Mouse (Mus musculus) kidney, embryonic 16.5 days (tissue): ENCODE measurements around the gene B3galt1. TPM values are rescaled to one million over a fixed set of nuclear protein-coding genes. Genes with fewer than 3 reads are reported as not detected.

Source experiments
- ATAC-seq: fragments of 200-750 bp; cut with Nextera tagmentation; 2 replicates; pipeline ENCODE4 v1.8.0; 2017; ENCODE audit warnings: moderate TSS enrichment; ENCODE audit not compliant: low FRiP score, low TSS enrichment
- H3K27ac ChIP-seq: fragments of 300-500 bp; sonication (generic); 2 replicates; pipeline ENCODE4 v1.5.1; 2014; ENCODE audit warnings: low read length
- H3K27me3 ChIP-seq: fragments of 300-500 bp; sonication (generic); 2 replicates; pipeline ENCODE4 v1.6.1; 2014; ENCODE audit warnings: low read length, control low read depth, mixed read lengths; ENCODE audit not compliant: insufficient read depth
- H3K36me3 ChIP-seq: fragments of 300-500 bp; sonication (generic); 2 replicates; pipeline ENCODE4 v1.6.1; 2014; ENCODE audit warnings: low read length, control low read depth, mixed read lengths; ENCODE audit not compliant: insufficient read depth
- H3K4me1 ChIP-seq: fragments of 300-500 bp; sonication (generic); 2 replicates; pipeline ENCODE4 v1.6.1; 2014; ENCODE audit warnings: low read length, control low read depth, mixed read lengths; ENCODE audit not compliant: insufficient read depth
- H3K4me2 ChIP-seq: fragments of 300-500 bp; sonication (generic); replicated peaks from 2 replicates; pipeline ENCODE4 v1.6.1; 2014; ENCODE audit warnings: low read depth, low read length
- H3K4me3 ChIP-seq: fragments of 300-500 bp; sonication (generic); 2 replicates; pipeline ENCODE4 v1.5.1; 2014; ENCODE audit warnings: mild to moderate bottlenecking, low read length
- H3K9ac ChIP-seq: fragments of 300-500 bp; sonication (generic); replicated peaks from 2 replicates; pipeline ENCODE4 v1.6.1; 2014; ENCODE audit warnings: low read length
- H3K9me3 ChIP-seq: fragments of 300-500 bp; sonication (generic); 2 replicates; pipeline ENCODE4 v1.6.1; 2016; ENCODE audit warnings: low read length, control low read depth
- WGBS: fragments of 180-500 bp; shearing (Covaris S2); extraction: QIAGEN DNeasy Blood & Tissue Kit; methylation state at CpG from one replicate; pipeline ENCODE4 v1.1.7; 2014; 5-methylcytosine and 5-hydroxymethylcytosine counted together
- polyA plus RNA-seq: library from polyadenylated mRNA; unstranded; fragments of >200 nt; fragmentation: Nextera tagmentation; extraction: Ambion mirVana; gene quantifications from 2 replicates; pipeline ENCODE4 v1.2.1, GENCODE M21; 2015

B3galt1 gene
- polyA plus RNA-seq, 1 experiment from 2014 or later: 4.9 TPM

- no peaks in the 10 kb centered on the region for H3K27me3 ChIP-seq
- no peak for ATAC-seq
- H3K9me3 ChIP-seq: no peaks in the 10 kb centered on the region
- no peak overlapping the region for H3K9ac ChIP-seq
- no peaks in the 10 kb centered on the region for H3K4me1 ChIP-seq
- H3K4me3 ChIP-seq: no peak overlapping the region
- H3K27ac ChIP-seq: no peak overlapping the region
- H3K36me3 ChIP-seq: no peaks in the 10 kb centered on the region
- 55% methylated on average over 2 of the region's 2 CpGs for WGBS
- no peak overlapping the region for H3K4me2 ChIP-seq
These were observed 11.0 kb downstream of the B3galt1 start for GRCm38 (mm10) chr2:67576634-67577033.

DNA sequence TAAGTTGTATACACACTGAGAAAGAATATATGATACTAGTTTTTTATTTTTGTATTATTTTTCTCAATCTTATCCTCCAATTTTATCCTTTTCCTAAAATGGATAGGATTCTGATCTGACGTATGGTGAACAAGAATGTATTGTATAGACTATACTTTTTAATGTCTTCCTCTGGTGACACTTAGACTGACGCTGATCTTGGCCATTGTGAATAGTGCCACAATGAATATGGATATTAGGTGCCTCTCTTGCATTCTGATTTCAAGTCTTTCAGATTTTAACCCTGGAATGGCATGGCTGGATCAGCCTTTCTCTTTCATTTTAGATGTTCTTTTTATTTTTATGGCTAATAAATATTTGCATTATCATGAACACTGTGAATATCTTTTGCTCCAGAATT, 17.4 kb downstream of the B3galt1 start:
- Histone ChIP-seq H3K27ac (no peak overlapping the region), H3K27me3 (no peaks in the 10 kb centered on the region), H3K4me2 (no peak overlapping the region), H3K4me3 (no peak overlapping the region), H3K4me1 (no peaks in the 10 kb centered on the region), H3K9ac (no peak overlapping the region), H3K9me3 (no peaks in the 10 kb centered on the region), H3K36me3 (no peaks in the 10 kb centered on the region)
- no peak for ATAC-seq
- WGBS: 76% methylated on average over 2 of the region's 2 CpGs

GRCm38 (mm10) chr2:67590408-67590807, 24.7 kb downstream of the B3galt1 start:
- no peak overlapping the region for H3K9ac ChIP-seq
- H3K4me1 ChIP-seq: no peaks in the 10 kb centered on the region
- no peaks in the 10 kb centered on the region for H3K27me3 ChIP-seq
- no peak overlapping the region for H3K4me2 ChIP-seq
- H3K9me3 ChIP-seq: no peaks in the 10 kb centered on the region
- no peak overlapping the region for H3K27ac ChIP-seq
- H3K36me3 ChIP-seq: no peaks in the 10 kb centered on the region
- no peak overlapping the region for H3K4me3 ChIP-seq
- ATAC-seq: no peak

GRCm38 (mm10) chr2:67591831-67592629, 26.4 kb downstream of the B3galt1 start:
- H3K27ac ChIP-seq: no peak overlapping the region
- ATAC-seq: no peak
- no peak overlapping the region for H3K9ac ChIP-seq
- no peaks in the 10 kb centered on the region for H3K9me3 ChIP-seq
- no peak overlapping the region for H3K4me2 ChIP-seq
- no peaks in the 10 kb centered on the region for H3K4me1 ChIP-seq
- no peaks in the 10 kb centered on the region for H3K36me3 ChIP-seq
- H3K4me3 ChIP-seq: no peak overlapping the region
- WGBS: 61% methylated on average over 7 of the region's 7 CpGs
- no peaks in the 10 kb centered on the region for H3K27me3 ChIP-seq

GRCm38 (mm10) chr2:67622902-67623301, 57.2 kb downstream of the B3galt1 start:
- Histone ChIP-seq H3K4me1 (no peaks in the 10 kb centered on the region), H3K36me3 (no peaks in the 10 kb centered on the region), H3K9me3 (no peaks in the 10 kb centered on the region), H3K27me3 (no peaks in the 10 kb centered on the region), H3K4me2 (no peak overlapping the region), H3K9ac (no peak overlapping the region), H3K4me3 (no peak overlapping the region), H3K27ac (no peak overlapping the region)
- no peak for ATAC-seq

DNA sequence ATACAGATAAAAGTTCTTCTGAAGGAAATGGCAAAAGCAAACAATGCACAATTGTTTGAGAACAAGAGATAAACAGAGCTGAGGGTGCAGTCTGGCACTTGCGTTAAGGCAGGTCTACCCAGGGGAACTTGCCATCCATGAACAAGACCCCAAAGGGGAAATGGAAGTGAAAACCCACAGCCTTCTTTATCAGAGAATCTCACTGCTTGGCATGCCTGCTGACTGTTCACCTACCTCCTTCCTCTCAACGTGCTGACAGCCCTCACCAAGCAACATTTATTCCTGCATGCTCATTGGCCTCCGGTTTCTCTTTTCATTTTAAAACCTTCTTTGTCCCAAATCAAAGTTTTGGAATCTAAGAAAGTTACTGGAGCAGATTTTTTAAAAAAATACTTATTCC, 62.0 kb downstream of the B3galt1 start:
- no peak overlapping the region for H3K9ac ChIP-seq
- WGBS: 66% methylated on average over 3 of the region's 3 CpGs
- H3K9me3 ChIP-seq: no peaks in the 10 kb centered on the region
- H3K4me1 ChIP-seq: no peaks in the 10 kb centered on the region
- no peaks in the 10 kb centered on the region for H3K27me3 ChIP-seq
- H3K27ac ChIP-seq: no peak overlapping the region
- H3K36me3 ChIP-seq: no peaks in the 10 kb centered on the region
- no peak overlapping the region for H3K4me3 ChIP-seq
- ATAC-seq: no peak
- no peak overlapping the region for H3K4me2 ChIP-seq

DNA sequence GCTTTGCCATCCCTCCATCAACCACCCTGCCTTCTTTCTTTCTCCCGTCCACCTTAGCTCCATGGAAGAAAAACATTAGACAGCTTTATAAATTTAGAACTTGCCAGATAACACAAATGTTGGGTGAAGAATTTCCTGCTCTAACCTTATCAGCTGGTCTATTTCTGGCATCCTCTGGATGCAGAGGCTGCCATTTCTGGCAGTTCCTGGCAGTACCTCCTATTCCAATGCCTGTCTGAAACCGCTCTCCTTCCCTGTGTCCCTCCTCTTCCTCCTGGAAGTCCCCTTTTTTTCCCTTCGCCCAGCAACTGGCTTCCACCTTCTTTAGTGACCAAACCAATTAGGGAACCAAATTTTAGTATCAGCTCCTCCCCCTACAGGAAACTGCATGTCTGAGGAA, 62.6 kb downstream of the B3galt1 start:
- ATAC-seq: no peak
- H3K27ac ChIP-seq: no peak overlapping the region
- H3K4me3 ChIP-seq: no peak overlapping the region
- no peak overlapping the region for H3K4me2 ChIP-seq
- H3K36me3 ChIP-seq: no peaks in the 10 kb centered on the region
- H3K9ac ChIP-seq: no peak overlapping the region
- no peaks in the 10 kb centered on the region for H3K9me3 ChIP-seq
- no peaks in the 10 kb centered on the region for H3K27me3 ChIP-seq
- WGBS: 64% methylated on average over 3 of the region's 3 CpGs
- H3K4me1 ChIP-seq: no peaks in the 10 kb centered on the region

GRCm38 (mm10) chr2:67654847-67655246, 89.2 kb downstream of the B3galt1 start:
- Histone ChIP-seq H3K4me2 (no peak overlapping the region), H3K4me3 (no peak overlapping the region), H3K9me3 (no peaks in the 10 kb centered on the region), H3K27ac (no peak overlapping the region), H3K9ac (no peak overlapping the region), H3K4me1 (no peaks in the 10 kb centered on the region), H3K36me3 (no peaks in the 10 kb centered on the region), H3K27me3 (no peaks in the 10 kb centered on the region)
- WGBS: 72% methylated on average over 3 of the region's 3 CpGs
- ATAC-seq: no peak

- H3K4me3 ChIP-seq: no peak overlapping the region
- H3K27me3 ChIP-seq: no peaks in the 10 kb centered on the region
- H3K9me3 ChIP-seq: no peaks in the 10 kb centered on the region
- H3K36me3 ChIP-seq: no peaks in the 10 kb centered on the region
- no peak for ATAC-seq
- no peak overlapping the region for H3K4me2 ChIP-seq
- no peaks in the 10 kb centered on the region for H3K4me1 ChIP-seq
- WGBS: 86% methylated on average over 4 of the region's 4 CpGs
- H3K9ac ChIP-seq: no peak overlapping the region
- H3K27ac ChIP-seq: no peak overlapping the region
These were observed 91.7 kb downstream of the B3galt1 start for GRCm38 (mm10) chr2:67657372-67657771.

- no peaks in the 10 kb centered on the region for H3K27me3 ChIP-seq
- ATAC-seq: no peak
- no peak overlapping the region for H3K27ac ChIP-seq
- no peak overlapping the region for H3K4me2 ChIP-seq
- no peak overlapping the region for H3K4me3 ChIP-seq
- no peak overlapping the region for H3K9ac ChIP-seq
- H3K9me3 ChIP-seq: no peaks in the 10 kb centered on the region
- 90% methylated on average over 1 of the region's 1 CpGs for WGBS
- H3K36me3 ChIP-seq: no peaks in the 10 kb centered on the region
- H3K4me1 ChIP-seq: no peaks in the 10 kb centered on the region
These were observed 92.4 kb downstream of the B3galt1 start for GRCm38 (mm10) chr2:67658091-67658490.
